Mouse (Mus musculus) neural tube, embryonic 15.5 days (tissue): ENCODE measurements around the gene Pak6. TPM values are rescaled to one million over a fixed set of nuclear protein-coding genes. Genes with fewer than 3 reads are reported as not detected.

ENCODE experiments used
- ATAC-seq: fragments of 200-750 bp; cut with Nextera tagmentation; 2 replicates; pipeline ENCODE4 v1.8.0; 2017; ENCODE audit warnings: mild to moderate bottlenecking, moderate TSS enrichment, moderate library complexity; ENCODE audit not compliant: low FRiP score
- H3K27ac ChIP-seq: fragments of 300-500 bp; sonication (generic); replicated peaks from 2 replicates; pipeline ENCODE4 v1.5.1; 2015; ENCODE audit warnings: mild to moderate bottlenecking, inconsistent platforms
- H3K27me3 ChIP-seq: fragments of 300-500 bp; sonication (generic); replicated peaks from 2 replicates; pipeline ENCODE4 v1.6.1; 2015; ENCODE audit warnings: inconsistent platforms
- H3K36me3 ChIP-seq: fragments of 300-500 bp; sonication (generic); 2 replicates; pipeline ENCODE4 v1.6.1; 2015; ENCODE audit warnings: inconsistent platforms
- H3K4me1 ChIP-seq: fragments of 300-500 bp; sonication (generic); 2 replicates; pipeline ENCODE4 v1.6.1; 2015; ENCODE audit warnings: inconsistent platforms
- H3K4me2 ChIP-seq: fragments of 300-500 bp; sonication (generic); 2 replicates; pipeline ENCODE4 v1.6.1; 2015; ENCODE audit warnings: inconsistent platforms, mild to moderate bottlenecking, moderate library complexity
- H3K4me3 ChIP-seq: fragments of 300-500 bp; sonication (generic); replicated peaks from 2 replicates; pipeline ENCODE4 v1.5.1; 2015; ENCODE audit warnings: mild to moderate bottlenecking, inconsistent platforms
- H3K9ac ChIP-seq: fragments of 300-500 bp; sonication (generic); replicated peaks from 2 replicates; pipeline ENCODE4 v1.6.1; 2015; ENCODE audit warnings: mild to moderate bottlenecking, inconsistent platforms
- H3K9me3 ChIP-seq: fragments of 300-500 bp; sonication (generic); replicated peaks from 2 replicates; pipeline ENCODE4 v1.6.1; 2016; ENCODE audit warnings: inconsistent platforms
- WGBS: fragments of 180-500 bp; shearing (Covaris S2); methylation state at CpG from one replicate; pipeline ENCODE4 v1.1.7; 2015; ENCODE audit warnings: mixed read lengths; 5-methylcytosine and 5-hydroxymethylcytosine counted together
- polyA plus RNA-seq: library from polyadenylated mRNA; unstranded; fragments of >200 nt; fragmentation: Nextera tagmentation; extraction: Ambion mirVana; gene quantifications from 2 replicates; pipeline ENCODE4 v1.2.1, GENCODE M21; 2015

Pak6 gene
- polyA plus RNA-seq, 1 experiment from 2014 or later = 42.4 TPM

DNA sequence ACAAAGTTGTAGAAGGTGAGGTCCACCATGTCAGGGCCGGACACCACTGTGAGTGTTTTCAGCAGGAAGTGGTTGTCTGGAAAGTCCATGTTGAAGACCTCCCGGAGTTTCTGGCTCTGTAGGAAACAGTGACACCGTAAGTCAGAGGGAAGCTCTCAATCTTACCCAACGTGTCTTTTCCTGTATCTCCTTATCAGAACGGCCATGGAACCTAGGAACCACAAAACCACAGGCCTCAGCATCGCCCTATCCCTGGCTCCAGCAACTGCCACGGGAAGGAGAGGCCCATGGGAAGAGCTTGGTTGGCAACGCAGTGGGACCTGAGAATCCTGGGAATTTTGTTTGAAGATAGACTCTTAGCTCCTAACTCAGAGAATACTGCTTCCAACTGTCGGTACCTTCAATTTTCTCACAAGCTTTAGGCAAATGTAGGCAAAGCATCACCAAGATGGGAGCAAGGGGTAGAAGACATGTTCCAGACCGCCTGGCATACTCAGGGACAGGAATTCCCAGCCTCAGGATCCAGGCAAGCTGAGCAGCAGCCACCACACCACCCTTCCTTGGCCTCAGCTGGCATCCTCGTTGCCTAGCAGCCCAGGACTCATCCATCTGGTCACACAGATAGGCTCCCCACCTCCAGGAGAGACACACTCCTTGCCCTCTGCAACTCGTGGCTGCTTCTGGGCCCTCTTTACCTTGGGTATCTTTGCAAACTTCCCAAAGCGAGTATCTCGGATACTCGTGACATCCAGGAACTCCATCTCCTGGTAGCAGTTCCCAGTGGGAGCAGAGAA is 60.8 kb downstream of the Pak6 start:
- Histone ChIP-seq H3K27ac (no peak overlapping the region), H3K36me3 (no peaks in the 10 kb centered on the region), H3K4me2 (no peak overlapping the region), H3K9me3 (no peaks in the 10 kb centered on the region), H3K4me1 (peaks cover 8% of the 10 kb centered on the region; the same call in 1 of the 2 replicates), H3K9ac (no peak overlapping the region), H3K27me3 (peaks cover 9% of the 10 kb centered on the region; the same call in 1 of the 2 replicates), H3K4me3 (no peak overlapping the region)
- ATAC-seq = no peak
- WGBS = 81% methylated on average over 15 of the region's 15 CpGs

DNA sequence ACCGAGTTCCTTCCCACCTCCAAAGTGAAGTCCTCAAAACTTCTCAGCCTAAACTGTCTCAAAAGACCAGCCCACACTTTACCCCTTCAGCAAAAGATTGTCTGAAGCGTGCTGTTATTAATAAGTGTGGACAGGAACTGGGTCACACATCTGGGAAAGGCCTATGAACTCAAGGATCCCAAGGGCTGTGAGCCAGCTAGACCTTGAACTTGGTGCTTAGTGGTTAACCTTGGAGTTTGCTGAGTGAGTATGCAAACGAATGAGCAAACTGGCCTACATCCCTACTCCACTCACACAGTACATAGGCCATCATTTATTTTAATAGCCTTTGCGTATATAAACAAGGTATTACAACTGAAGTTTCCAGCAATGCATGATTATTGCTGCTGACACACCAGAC is 62.4 kb downstream of the Pak6 start:
- Histone ChIP-seq H3K36me3 (no peaks in the 10 kb centered on the region), H3K9me3 (no peaks in the 10 kb centered on the region), H3K27me3 (peaks cover 17% of the 10 kb centered on the region; the same call in 1 of the 2 replicates), H3K4me1 (peaks cover 13% of the 10 kb centered on the region; the same call in 1 of the 2 replicates), H3K9ac (no peak overlapping the region), H3K4me3 (no peak overlapping the region), H3K4me2 (no peak overlapping the region), H3K27ac (no peak overlapping the region)
- no peak for ATAC-seq
- 89% methylated on average over 4 of the region's 4 CpGs for WGBS

DNA sequence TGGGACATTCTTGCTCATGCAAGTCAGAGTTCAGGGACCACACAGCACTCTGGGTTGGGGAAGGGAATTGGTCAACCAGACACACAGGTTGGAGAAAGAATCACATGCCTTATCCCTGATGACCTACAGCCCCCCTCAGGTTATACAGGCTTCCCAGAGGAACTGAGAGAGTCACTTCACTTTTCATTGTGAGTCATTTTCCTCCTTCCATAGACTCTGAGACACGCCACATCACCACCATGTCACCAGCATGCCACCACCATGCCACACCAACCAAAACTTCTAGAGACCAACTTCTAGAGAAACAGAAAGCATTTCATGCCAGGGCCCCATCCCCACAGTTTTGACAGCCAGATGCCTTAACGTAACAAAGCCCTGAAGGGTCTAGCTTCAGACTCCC is 63.8 kb downstream of the Pak6 start:
- ATAC-seq = no peak
- Histone ChIP-seq H3K4me2 (no peak overlapping the region), H3K9me3 (no peaks in the 10 kb centered on the region), H3K27ac (no peak overlapping the region), H3K4me3 (no peak overlapping the region), H3K4me1 (peaks cover 13% of the 10 kb centered on the region; the same call in 1 of the 2 replicates), H3K27me3 (peaks cover 25% of the 10 kb centered on the region; the same call in 1 of the 2 replicates), H3K9ac (no peak overlapping the region), H3K36me3 (no peaks in the 10 kb centered on the region)
- WGBS = 84% methylated on average over 2 of the region's 2 CpGs

DNA sequence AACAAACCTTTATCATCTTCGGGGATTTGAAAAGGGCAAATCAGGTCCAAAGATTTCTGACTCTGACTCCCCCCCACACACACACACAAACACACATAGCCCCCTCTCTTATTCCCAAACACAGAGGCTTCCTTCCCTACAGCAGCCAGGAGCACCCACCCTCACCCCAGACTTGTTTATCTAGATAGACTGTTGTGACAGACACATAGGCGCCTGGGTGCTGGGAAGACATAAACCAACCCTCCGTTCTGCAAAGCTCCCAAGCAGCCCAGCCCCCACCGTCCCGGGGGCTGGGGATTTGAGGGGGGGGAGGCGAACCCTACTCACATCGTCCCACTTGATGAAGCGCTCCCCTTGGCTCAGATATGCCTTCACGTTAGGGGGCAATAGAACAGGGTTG is 64.8 kb downstream of the Pak6 start:
- WGBS = 26% methylated on average over 9 of the region's 9 CpGs
- Histone ChIP-seq H3K4me3 (no peak overlapping the region), H3K27ac (no peak overlapping the region), H3K9me3 (no peaks in the 10 kb centered on the region), H3K9ac (no peak overlapping the region), H3K36me3 (no peaks in the 10 kb centered on the region), H3K27me3 (peaks cover 25% of the 10 kb centered on the region; the same call in 1 of the 2 replicates), H3K4me1 (peaks cover 10% of the 10 kb centered on the region; the same call in 1 of the 2 replicates), H3K4me2 (no peak overlapping the region)
- no peak for ATAC-seq

DNA sequence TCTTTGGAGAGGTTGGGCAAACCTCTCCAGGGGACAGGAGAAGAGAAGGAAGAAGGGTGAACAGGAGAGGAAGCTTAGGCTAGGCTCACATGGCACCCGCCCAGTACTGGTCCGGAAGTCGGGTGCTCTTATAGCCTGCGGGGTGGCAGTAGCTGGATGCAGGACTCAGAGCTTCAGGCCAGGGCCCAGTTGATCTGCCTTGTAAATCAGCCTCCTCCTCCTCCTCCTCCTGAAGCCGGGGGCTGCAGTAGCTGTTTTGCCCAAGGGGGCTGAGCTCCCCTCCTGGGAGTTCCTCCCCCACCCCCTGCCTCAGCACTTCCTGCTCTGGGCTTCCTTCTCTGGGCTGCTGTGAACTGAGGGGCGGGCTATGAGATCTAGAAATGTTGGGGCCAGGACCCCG is 65.2 kb downstream of the Pak6 start, which contains the start of gene Plcb2:
Gene Plcb2 (minus strand): TSS at position 102 of the 400 bp plus-strand sequence.
- H3K4me1 ChIP-seq = peaks cover 10% of the 10 kb centered on the region; the same call in 1 of the 2 replicates
- H3K27ac ChIP-seq = no peak within 1 kb of the TSS
- H3K27me3 ChIP-seq = peaks cover 25% of the 10 kb centered on the region; the same call in 1 of the 2 replicates
- WGBS = 16% methylated on average over 7 of the region's 7 CpGs
- H3K9ac ChIP-seq = no peak within 1 kb of the TSS
- no peak for ATAC-seq
- no peak within 1 kb of the TSS for H3K4me3 ChIP-seq
- H3K36me3 ChIP-seq = no peaks in the 10 kb centered on the region
- no peak within 1 kb of the TSS for H3K4me2 ChIP-seq
- no peaks in the 10 kb centered on the region for H3K9me3 ChIP-seq

DNA sequence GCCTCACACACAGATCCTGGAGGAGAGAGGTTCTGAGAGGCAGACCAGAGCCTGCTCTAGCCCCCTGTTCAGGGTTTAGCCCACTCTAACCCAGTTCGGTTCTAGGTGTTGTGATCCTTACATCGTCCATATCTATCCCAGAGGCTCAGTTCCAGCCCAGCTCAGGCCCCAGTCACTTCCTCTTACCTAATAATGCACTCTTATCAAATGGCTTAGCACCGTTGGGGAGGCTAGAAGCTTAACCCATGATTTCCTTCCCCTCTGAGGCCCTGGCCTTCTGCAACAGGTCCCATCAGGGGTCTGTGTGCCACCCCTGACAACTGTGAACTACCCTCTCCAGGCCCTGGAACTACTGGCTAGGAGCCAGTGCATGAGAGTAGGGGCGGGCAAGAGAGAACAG is 66.1 kb downstream of the Pak6 start:
- Histone ChIP-seq H3K27me3 (peaks cover 25% of the 10 kb centered on the region; the same call in 1 of the 2 replicates), H3K4me1 (peaks cover 10% of the 10 kb centered on the region; the same call in 1 of the 2 replicates), H3K9me3 (no peaks in the 10 kb centered on the region), H3K36me3 (no peaks in the 10 kb centered on the region), H3K4me2 (no peak overlapping the region), H3K9ac (no peak overlapping the region), H3K4me3 (no peak overlapping the region), H3K27ac (no peak overlapping the region)
- ATAC-seq = no peak
- 53% methylated on average over 4 of the region's 4 CpGs for WGBS

DNA sequence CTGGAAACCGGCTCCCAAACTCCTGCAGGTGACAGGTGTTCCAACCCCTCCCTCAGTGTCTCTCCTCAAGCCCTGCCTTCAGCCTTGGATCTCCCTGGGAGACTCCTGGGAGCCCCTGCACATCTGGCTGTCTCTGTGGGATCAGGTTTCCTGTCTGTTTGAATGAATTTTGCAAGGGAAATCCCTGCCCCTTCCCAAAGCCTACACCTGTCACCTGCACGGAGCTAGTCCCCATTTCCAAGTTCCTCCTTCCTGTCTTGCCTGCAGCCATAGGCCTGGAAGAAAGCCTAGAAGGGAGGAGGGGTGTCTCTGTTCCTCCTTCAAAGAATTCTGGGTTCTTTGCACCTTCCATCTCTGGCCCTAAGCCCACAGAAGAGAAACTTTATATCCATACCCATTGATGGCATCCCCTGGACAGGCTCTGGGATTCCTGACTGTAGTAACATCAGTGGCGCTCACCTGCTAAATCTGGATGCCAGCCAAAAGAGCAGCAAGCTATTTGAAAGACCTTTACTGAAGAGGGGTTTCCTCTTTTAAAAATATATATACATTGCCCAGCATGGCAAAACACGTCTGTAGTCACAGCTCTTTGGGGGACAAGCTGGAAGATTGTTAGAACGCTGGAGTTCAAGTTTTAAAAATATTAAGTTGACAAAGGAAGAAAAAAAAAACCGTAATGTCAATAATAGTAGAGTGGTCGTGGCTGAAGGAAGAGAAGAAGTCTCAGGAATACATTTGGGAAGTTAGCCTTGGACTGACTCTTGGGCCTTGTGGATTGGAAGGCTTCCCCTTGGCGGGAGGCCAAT is 66.9 kb downstream of the Pak6 start:
- Histone ChIP-seq H3K27ac (no peak overlapping the region), H3K9me3 (no peaks in the 10 kb centered on the region), H3K9ac (no peak overlapping the region), H3K36me3 (no peaks in the 10 kb centered on the region), H3K4me3 (no peak overlapping the region), H3K4me2 (no peak overlapping the region), H3K27me3 (peaks cover 25% of the 10 kb centered on the region; the same call in 1 of the 2 replicates), H3K4me1 (peaks cover 10% of the 10 kb centered on the region; the same call in 1 of the 2 replicates)
- ATAC-seq = no peak
- WGBS = 26% methylated on average over 8 of the region's 8 CpGs

DNA sequence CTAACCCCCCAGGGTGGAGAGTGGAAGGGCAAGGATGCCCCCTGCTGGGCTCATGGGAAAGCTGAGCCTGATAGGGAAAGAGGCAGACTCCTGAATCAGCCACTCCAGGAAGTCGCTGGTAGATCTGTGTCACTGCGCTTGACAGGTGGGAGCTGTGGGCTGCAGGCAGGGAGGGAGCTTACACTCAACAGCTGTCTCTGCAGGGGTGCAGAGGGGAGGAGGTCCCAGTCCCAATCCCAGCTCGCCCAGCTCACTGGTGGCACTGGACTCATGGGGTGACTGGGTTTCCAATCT is 67.5 kb downstream of the Pak6 start:
- no peak overlapping the region for H3K4me2 ChIP-seq
- no peaks in the 10 kb centered on the region for H3K9me3 ChIP-seq
- no peak overlapping the region for H3K9ac ChIP-seq
- peaks cover 10% of the 10 kb centered on the region; the same call in 1 of the 2 replicates for H3K4me1 ChIP-seq
- no peak overlapping the region for H3K4me3 ChIP-seq
- 13% methylated on average over 3 of the region's 3 CpGs for WGBS
- no peaks in the 10 kb centered on the region for H3K36me3 ChIP-seq
- H3K27ac ChIP-seq = no peak overlapping the region
- peaks cover 25% of the 10 kb centered on the region; the same call in 1 of the 2 replicates for H3K27me3 ChIP-seq
- no peak for ATAC-seq

DNA sequence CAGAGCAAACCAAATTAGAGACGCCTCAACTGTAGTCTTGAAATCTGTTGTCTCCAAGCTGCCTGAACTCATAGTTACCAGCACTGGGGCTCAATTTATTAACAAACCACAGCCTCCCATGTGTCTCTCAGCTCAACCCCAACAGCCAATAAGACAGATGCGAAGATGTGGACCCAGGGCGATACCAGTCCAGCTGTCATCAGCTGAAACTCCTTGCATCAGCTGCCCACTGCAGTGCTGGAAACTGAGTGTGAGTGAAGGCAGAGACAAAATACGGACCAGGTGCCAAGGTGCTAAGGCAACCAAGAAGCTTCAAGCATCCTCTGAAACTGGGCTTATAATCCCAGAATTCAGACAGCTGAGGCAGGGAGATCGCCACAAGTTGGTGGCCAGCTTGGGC is 68.9 kb downstream of the Pak6 start:
- no peak overlapping the region for H3K4me2 ChIP-seq
- peaks cover 25% of the 10 kb centered on the region; the same call in 1 of the 2 replicates for H3K27me3 ChIP-seq
- no peaks in the 10 kb centered on the region for H3K36me3 ChIP-seq
- H3K9me3 ChIP-seq = no peaks in the 10 kb centered on the region
- H3K9ac ChIP-seq = no peak overlapping the region
- no peak overlapping the region for H3K27ac ChIP-seq
- no peak for ATAC-seq
- H3K4me1 ChIP-seq = peaks cover 10% of the 10 kb centered on the region; the same call in 1 of the 2 replicates
- no peak overlapping the region for H3K4me3 ChIP-seq
- WGBS = 87% methylated on average over 5 of the region's 5 CpGs

DNA sequence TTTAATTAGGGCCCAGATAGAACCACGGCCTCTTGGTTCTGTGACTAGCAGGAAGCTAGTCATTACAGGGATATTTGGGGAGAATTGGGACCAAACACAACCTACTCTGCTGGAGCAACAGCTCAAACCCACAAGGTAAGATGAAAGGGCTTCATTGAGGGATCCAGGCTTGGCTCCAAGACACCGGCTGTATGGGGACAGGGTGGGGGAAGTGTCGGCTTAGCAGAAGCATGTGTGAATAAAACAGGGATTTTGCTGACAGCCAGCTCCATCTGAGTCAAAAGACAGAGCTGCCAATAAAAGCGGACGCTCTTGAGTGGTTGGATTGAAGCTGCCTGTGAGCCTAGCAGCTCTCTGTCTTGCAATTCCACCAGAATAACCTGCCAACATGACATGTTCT is 70.2 kb downstream of the Pak6 start:
- 0 out of 2 replicates have a peak, but pooled peaks cover 20% of the 10 kb centered on the region for H3K27me3 ChIP-seq
- H3K36me3 ChIP-seq = no peaks in the 10 kb centered on the region
- H3K4me1 ChIP-seq = peaks cover 8% of the 10 kb centered on the region; the same call in 1 of the 2 replicates
- no peak for ATAC-seq
- H3K27ac ChIP-seq = no peak overlapping the region
- no peak overlapping the region for H3K9ac ChIP-seq
- 68% methylated on average over 5 of the region's 5 CpGs for WGBS
- no peaks in the 10 kb centered on the region for H3K9me3 ChIP-seq
- H3K4me2 ChIP-seq = no peak overlapping the region
- no peak overlapping the region for H3K4me3 ChIP-seq

DNA sequence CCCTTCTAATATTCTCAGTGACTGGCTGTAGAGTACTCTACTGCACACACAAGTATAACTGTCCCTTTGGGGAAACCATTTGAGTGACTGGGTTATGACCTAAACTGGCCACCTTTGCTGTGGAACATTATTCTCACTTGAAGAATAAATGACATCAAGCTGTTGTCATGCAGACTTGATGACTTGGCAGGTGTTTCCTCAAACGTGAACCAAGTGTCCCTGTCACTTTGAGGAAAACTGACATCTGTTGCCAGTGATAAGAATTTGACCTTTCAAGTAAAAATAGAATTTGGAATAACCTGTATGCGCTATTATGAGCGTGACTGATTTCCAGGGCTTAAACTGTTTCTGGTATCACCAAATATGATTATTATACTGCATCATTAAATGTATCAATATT is 77.2 kb downstream of the Pak6 start:
- WGBS = 74% methylated on average over 3 of the region's 3 CpGs
- no peak overlapping the region for H3K4me2 ChIP-seq
- H3K27me3 ChIP-seq = peaks cover 14% of the 10 kb centered on the region; the same call in 1 of the 2 replicates
- no peak overlapping the region for H3K9ac ChIP-seq
- peaks cover 21% of the 10 kb centered on the region for H3K4me1 ChIP-seq
- ATAC-seq = no peak
- no peak overlapping the region for H3K27ac ChIP-seq
- H3K9me3 ChIP-seq = no peaks in the 10 kb centered on the region
- H3K4me3 ChIP-seq = no peak overlapping the region
- no peaks in the 10 kb centered on the region for H3K36me3 ChIP-seq
